Comparison of ENCODE assay signal across 7 mouse cellular contexts in genomic region chr7:73593645-73594385, GRCm38 (mm10). TPM values are rescaled to one million over a fixed set of nuclear protein-coding genes. Genes with fewer than 3 reads are reported as not detected.
DNase-seq lines count a peak whose midpoint lies in the region; ATAC-seq and TF ChIP-seq lines count a peak whose summit lies in the region.

No protein-coding gene starts in this region.

- ATAC-seq in kidney, embryonic 16.5 days (ENCODE audit: low FRiP score, low TSS enrichment) = no peak
- no peak for ATAC-seq in heart, postnatal 0 days (ENCODE audit: insufficient read depth, low read depth)
- no peak for ATAC-seq in midbrain, embryonic 16.5 days
- no peak for ATAC-seq in megakaryocyte progenitor cell, adult 5-6 weeks (replicated peaks; ENCODE audit: poor library complexity)
- no peak for ATAC-seq in megakaryocyte-erythroid progenitor cell, adult 5-6 weeks (replicated peaks; ENCODE audit: low FRiP score, low TSS enrichment, poor library complexity, severe bottlenecking)

- WGBS in kidney, embryonic 16.5 days = 75% methylated on average over 17 of the region's 17 CpGs
- WGBS in heart, postnatal 0 days = 75% methylated on average over 17 of the region's 17 CpGs
- 75% methylated on average over 17 of the region's 17 CpGs for WGBS in midbrain, embryonic 16.5 days

- no peaks in the 10 kb centered on the region for H3K36me3 ChIP-seq in kidney, embryonic 16.5 days (ENCODE audit: insufficient read depth, low read length)
- no peaks in the 10 kb centered on the region for H3K36me3 ChIP-seq in heart, postnatal 0 days (replicated peaks; ENCODE audit: control insufficient read depth, insufficient read depth, low read length)
- H3K36me3 ChIP-seq in midbrain, embryonic 16.5 days (ENCODE audit: control insufficient read depth, insufficient read depth, low read length) = no peaks in the 10 kb centered on the region

- H3K27ac ChIP-seq in kidney, embryonic 16.5 days (ENCODE audit: low read length) = 0 out of 2 replicates have a peak overlapping the region, but pooled peaks have one; percentile 19
- peak overlapping the region; percentile 100 for H3K27ac ChIP-seq in bone marrow macrophage, adult 2 months (ENCODE audit: insufficient read depth, low read depth, low read length)
- peak overlapping the region; percentile 97 for H3K27ac ChIP-seq in heart, postnatal 0 days (ENCODE audit: low read depth)
- H3K27ac ChIP-seq in midbrain, embryonic 16.5 days (ENCODE audit: low read length) = no peak overlapping the region; the same call in 1 of the 2 replicates

- H3K4me3 ChIP-seq in kidney, embryonic 16.5 days (ENCODE audit: low read length) = no peak overlapping the region
- H3K4me3 ChIP-seq in bone marrow macrophage, adult 2 months (ENCODE audit: insufficient read depth, low read length) = peak overlapping the region; percentile 21; the same call in 1 of the 2 replicates
- H3K4me3 ChIP-seq in heart, postnatal 0 days (ENCODE audit: low read depth, low read length) = no peak overlapping the region
- no peak overlapping the region for H3K4me3 ChIP-seq in midbrain, embryonic 16.5 days (ENCODE audit: low read depth, low read length)

- no peak for TF ChIP-seq CTCF in bone marrow macrophage, adult 2 months (IDR thresholded peaks at IDR 0.05; ENCODE audit: low read depth, low read length)
- TF ChIP-seq CTCF in heart, postnatal 0 days (IDR thresholded peaks at IDR 0.05; ENCODE audit: low read depth) = no peak

- no peak for DNase-seq in kidney, adult 18-20 months
- no peak for DNase-seq in heart, postnatal 0 days (ENCODE audit: low spot score)

- H3K27me3 ChIP-seq in kidney, embryonic 16.5 days (ENCODE audit: insufficient read depth, low read length) = no peaks in the 10 kb centered on the region
- no peaks in the 10 kb centered on the region for H3K27me3 ChIP-seq in heart, postnatal 0 days (ENCODE audit: control insufficient read depth, insufficient read depth, low read length)
- H3K27me3 ChIP-seq in midbrain, embryonic 16.5 days (ENCODE audit: control insufficient read depth, insufficient read depth, low read depth, low read length) = no peaks in the 10 kb centered on the region

- no peak for TF ChIP-seq POLR2A in bone marrow macrophage, adult 2 months (IDR thresholded peaks at IDR 0.05; ENCODE audit: borderline replicate concordance, low read depth, low read length)

- H3K4me1 ChIP-seq in kidney, embryonic 16.5 days (ENCODE audit: insufficient read depth, low read length) = peaks cover 33% of the 10 kb centered on the region
- H3K4me1 ChIP-seq in bone marrow macrophage, adult 2 months (ENCODE audit: control insufficient read depth, insufficient read depth, low read length) = peaks cover 39% of the 10 kb centered on the region
- peaks cover 39% of the 10 kb centered on the region for H3K4me1 ChIP-seq in heart, postnatal 0 days (ENCODE audit: control insufficient read depth, insufficient read depth)
- H3K4me1 ChIP-seq in midbrain, embryonic 16.5 days (ENCODE audit: control insufficient read depth, insufficient read depth, low read length) = peaks cover 42% of the 10 kb centered on the region

- H3K9ac ChIP-seq in kidney, embryonic 16.5 days (replicated peaks; ENCODE audit: low read length) = no peak overlapping the region
- no peak overlapping the region; the same call in 1 of the 2 replicates for H3K9ac ChIP-seq in heart, postnatal 0 days (replicated peaks; ENCODE audit: low read depth, low read length)
- no peak overlapping the region for H3K9ac ChIP-seq in midbrain, embryonic 16.5 days (ENCODE audit: low read depth, low read length)

- H3K4me2 ChIP-seq in kidney, embryonic 16.5 days (replicated peaks; ENCODE audit: low read depth, low read length) = peak overlapping the region; percentile 75
- peak overlapping the region; percentile 68 for H3K4me2 ChIP-seq in heart, postnatal 0 days (ENCODE audit: low read depth, low read length)
- H3K4me2 ChIP-seq in midbrain, embryonic 16.5 days (ENCODE audit: low read length) = peak overlapping the region; percentile 78; the same call in 1 of the 2 replicates

- no peaks in the 10 kb centered on the region for H3K9me3 ChIP-seq in kidney, embryonic 16.5 days (ENCODE audit: low read length)
- H3K9me3 ChIP-seq in heart, postnatal 0 days (replicated peaks; ENCODE audit: control insufficient read depth, low read length) = no peaks in the 10 kb centered on the region
- H3K9me3 ChIP-seq in midbrain, embryonic 16.5 days (replicated peaks; ENCODE audit: control insufficient read depth, low read length, poor library complexity, severe bottlenecking) = no peaks in the 10 kb centered on the region

- no peak for TF ChIP-seq EP300 in heart, postnatal 0 days (IDR thresholded peaks at IDR 0.05; ENCODE audit: low read depth)

RNA-seq across cellular contexts. Expression of gene Chd2, which starts 52.2 kb away (rescaled TPM):
- polyA plus RNA-seq in kidney, embryonic 16.5 days (2015; fragmentation: Nextera tagmentation; extraction: Ambion mirVana) = 45.3 and 59.0 TPM in 2 replicates
- 44.4 and 47.9 TPM in 2 replicates for polyA plus RNA-seq in bone marrow macrophage, adult 2 months (2012; ENCODE audit: insufficient read depth, insufficient read length, missing spikeins)
- 43.0 and 65.5 TPM in 2 replicates for total RNA-seq in heart, postnatal 0 days (2014; rRNA removed; ENCODE audit: low replicate concordance)
- polyA plus RNA-seq in heart, postnatal 0 days (2015; fragmentation: Nextera tagmentation; extraction: Ambion mirVana) = 31.1 and 32.2 TPM in 2 replicates
- polyA plus RNA-seq in midbrain, embryonic 16.5 days (2015; fragmentation: Nextera tagmentation; extraction: Ambion mirVana) = 44.8 and 49.0 TPM in 2 replicates
- 46.8 and 54.3 TPM in 2 replicates for total RNA-seq in megakaryocyte progenitor cell, adult 5-6 weeks (2015)
- total RNA-seq in megakaryocyte progenitor cell, adult 5-6 weeks (2017) = 82.2 and 117 TPM in 2 replicates
- total RNA-seq in megakaryocyte-erythroid progenitor cell, adult 5-6 weeks (2014; fragmentation: Nextera tagmentation) = 48.8 and 57.3 TPM in 2 replicates
- total RNA-seq in megakaryocyte-erythroid progenitor cell, adult 5-6 weeks (2017) = 101 and 150 TPM in 2 replicates
